Mouse (Mus musculus): ENCODE data around the gene Slc22a4. TPM values are rescaled to one million over a fixed set of nuclear protein-coding genes. Genes with fewer than 3 reads are reported as not detected.

The Slc22a4 gene
- total and polyA plus RNA-seq, 2 experiments from 2014 or later, result 7.8 to 8.3 TPM

- Histone ChIP-seq H3K4me1 (ENCODE audit: insufficient read depth, low read length) (peaks cover 3% of the 10 kb centered on the region; the same call in 1 of the 2 replicates), H3K27me3 (ENCODE audit: insufficient read depth, low read length) (no peaks in the 10 kb centered on the region), H3K4me2 (ENCODE audit: low read depth, low read length, poor library complexity, severe bottlenecking) (no peak overlapping the region), H3K36me3 (ENCODE audit: insufficient read depth, low read length) (no peaks in the 10 kb centered on the region), H3K9ac (replicated peaks; ENCODE audit: low read length, poor library complexity, severe bottlenecking) (no peak overlapping the region), H3K9me3 (ENCODE audit: low read length) (no peaks in the 10 kb centered on the region), H3K4me3 (ENCODE audit: low read depth, low read length) (no peak overlapping the region), H3K27ac (ENCODE audit: low read depth, low read length) (no peak overlapping the region)
- DNase-seq (ENCODE audit: low spot score) (no peak), ATAC-seq (ENCODE audit: low FRiP score) (no peak)
- 90% methylated on average over 12 of the region's 12 CpGs for WGBS
- TF ChIP-seq CTCF (IDR thresholded peaks at IDR 0.05), result no peak
Measured at GRCm38 (mm10) chr11:54065106-54065914, 37.4 kb upstream of the Slc22a4 start.

DNA sequence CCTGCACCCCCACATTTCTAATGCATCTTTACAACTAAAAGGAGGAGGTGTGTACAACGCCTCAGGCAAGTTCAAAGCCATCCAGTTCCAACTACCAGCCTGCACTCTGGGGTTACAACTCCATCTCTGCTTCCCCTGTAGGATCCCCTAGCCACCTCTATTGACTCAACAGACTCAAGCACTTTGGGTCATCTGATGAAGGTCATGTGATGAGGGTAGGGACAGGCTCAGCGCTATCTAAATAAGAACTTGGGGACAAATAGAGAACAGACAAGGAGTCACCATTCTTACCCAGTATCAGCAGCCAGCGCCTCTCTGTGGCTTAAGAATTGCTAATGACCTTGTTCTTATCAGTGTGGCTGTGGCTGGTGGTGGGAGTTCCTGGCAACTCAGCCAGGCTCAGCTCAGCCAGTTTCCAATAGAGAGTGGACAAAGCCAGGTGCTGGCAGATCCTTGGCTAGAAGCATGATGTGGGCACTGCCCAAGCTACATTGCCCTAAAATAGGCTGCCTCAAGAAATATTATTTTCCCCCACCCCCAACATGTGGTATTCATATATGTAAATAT, 36.6 kb upstream of the Slc22a4 start:
- Histone ChIP-seq H3K9ac (replicated peaks; ENCODE audit: low read length, poor library complexity, severe bottlenecking) (no peak overlapping the region), H3K36me3 (ENCODE audit: insufficient read depth, low read length) (no peaks in the 10 kb centered on the region), H3K9me3 (ENCODE audit: low read length) (no peaks in the 10 kb centered on the region), H3K4me3 (ENCODE audit: low read depth, low read length) (no peak overlapping the region), H3K27me3 (ENCODE audit: insufficient read depth, low read length) (no peaks in the 10 kb centered on the region), H3K4me1 (ENCODE audit: insufficient read depth, low read length) (peaks cover 3% of the 10 kb centered on the region; the same call in 1 of the 2 replicates), H3K4me2 (ENCODE audit: low read depth, low read length, poor library complexity, severe bottlenecking) (no peak overlapping the region), H3K27ac (ENCODE audit: low read depth, low read length) (no peak overlapping the region)
- ATAC-seq (ENCODE audit: low FRiP score), result no peak
- DNase-seq (ENCODE audit: low spot score), result no peak
- no peak for TF ChIP-seq CTCF (IDR thresholded peaks at IDR 0.05)
- 75% methylated on average over 3 of the region's 3 CpGs for WGBS

DNA sequence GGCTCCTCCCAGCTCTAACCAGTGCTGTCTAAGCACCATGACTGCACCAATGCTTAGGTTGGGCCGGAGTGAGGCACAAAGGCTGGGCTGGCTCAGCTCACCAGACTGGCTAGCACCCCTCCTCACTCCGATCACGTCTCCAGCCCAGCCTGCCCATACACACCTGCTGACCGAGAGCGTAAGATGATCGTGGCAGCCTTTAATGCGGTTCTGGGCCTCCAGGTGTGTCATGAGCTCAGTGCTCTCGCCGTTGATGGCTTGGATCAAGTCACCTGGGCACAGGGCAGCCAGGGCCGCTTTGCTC, 35.5 kb upstream of the Slc22a4 start:
- Histone ChIP-seq H3K27ac (ENCODE audit: low read depth, low read length) (no peak overlapping the region), H3K4me3 (ENCODE audit: low read depth, low read length) (no peak overlapping the region), H3K4me1 (ENCODE audit: insufficient read depth, low read length) (peaks cover under 1% of the 10 kb centered on the region), H3K4me2 (ENCODE audit: low read depth, low read length, poor library complexity, severe bottlenecking) (no peak overlapping the region), H3K9me3 (ENCODE audit: low read length) (no peaks in the 10 kb centered on the region), H3K9ac (replicated peaks; ENCODE audit: low read length, poor library complexity, severe bottlenecking) (no peak overlapping the region), H3K27me3 (ENCODE audit: insufficient read depth, low read length) (no peaks in the 10 kb centered on the region), H3K36me3 (ENCODE audit: insufficient read depth, low read length) (no peaks in the 10 kb centered on the region)
- TF ChIP-seq CTCF (IDR thresholded peaks at IDR 0.05), result no peak
- ATAC-seq (ENCODE audit: low FRiP score), result no peak
- WGBS, result 93% methylated on average over 10 of the region's 10 CpGs
- no peak for DNase-seq (ENCODE audit: low spot score)

DNA sequence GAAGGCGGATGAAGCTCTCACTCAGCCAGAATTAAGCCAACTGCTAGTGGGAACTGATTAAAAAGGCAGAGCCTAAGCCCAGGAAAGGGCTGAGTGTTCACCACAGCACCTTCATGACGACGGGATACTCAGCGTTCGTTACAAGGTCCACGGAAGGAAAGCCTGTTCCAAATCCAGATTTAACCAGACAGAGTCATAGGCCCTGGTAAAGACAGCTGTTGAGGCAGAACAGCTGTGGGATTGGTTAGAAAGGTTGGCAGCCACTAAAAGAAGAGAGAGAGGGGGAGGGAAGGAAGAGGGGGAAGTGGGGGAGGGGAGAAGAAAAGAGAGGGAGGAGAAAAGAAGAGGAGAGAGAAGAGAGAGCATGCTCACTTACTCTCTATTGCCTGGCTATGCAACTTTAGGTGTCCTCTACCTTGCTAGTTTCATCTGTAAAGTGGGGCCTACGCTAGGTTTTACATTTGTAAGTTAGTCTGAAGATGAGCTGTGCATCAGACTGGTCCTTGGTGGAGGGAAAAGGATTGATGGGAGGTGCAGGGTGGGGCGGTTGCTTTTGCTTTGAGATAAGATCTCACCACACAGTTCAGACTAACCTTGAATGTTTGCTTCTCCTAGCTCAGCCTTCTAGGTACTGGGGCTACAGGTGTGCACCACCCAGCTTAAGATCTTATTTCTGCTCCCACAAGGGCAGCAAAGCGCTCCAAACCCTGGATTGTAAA, 35.0 kb upstream of the Slc22a4 start:
- H3K27ac ChIP-seq (ENCODE audit: low read depth, low read length), result no peak overlapping the region
- no peaks in the 10 kb centered on the region for H3K36me3 ChIP-seq (ENCODE audit: insufficient read depth, low read length)
- no peak overlapping the region for H3K4me2 ChIP-seq (ENCODE audit: low read depth, low read length, poor library complexity, severe bottlenecking)
- H3K9ac ChIP-seq (replicated peaks; ENCODE audit: low read length, poor library complexity, severe bottlenecking), result no peak overlapping the region
- no peak overlapping the region for H3K4me3 ChIP-seq (ENCODE audit: low read depth, low read length)
- no peak for DNase-seq (ENCODE audit: low spot score)
- H3K4me1 ChIP-seq (ENCODE audit: insufficient read depth, low read length), result no peaks in the 10 kb centered on the region; the same call in none of the 2 replicates
- ATAC-seq (ENCODE audit: low FRiP score), result no peak
- 76% methylated on average over 9 of the region's 9 CpGs for WGBS
- no peaks in the 10 kb centered on the region for H3K9me3 ChIP-seq (ENCODE audit: low read length)
- no peaks in the 10 kb centered on the region for H3K27me3 ChIP-seq (ENCODE audit: insufficient read depth, low read length)
- no peak for TF ChIP-seq CTCF (IDR thresholded peaks at IDR 0.05)

DNA sequence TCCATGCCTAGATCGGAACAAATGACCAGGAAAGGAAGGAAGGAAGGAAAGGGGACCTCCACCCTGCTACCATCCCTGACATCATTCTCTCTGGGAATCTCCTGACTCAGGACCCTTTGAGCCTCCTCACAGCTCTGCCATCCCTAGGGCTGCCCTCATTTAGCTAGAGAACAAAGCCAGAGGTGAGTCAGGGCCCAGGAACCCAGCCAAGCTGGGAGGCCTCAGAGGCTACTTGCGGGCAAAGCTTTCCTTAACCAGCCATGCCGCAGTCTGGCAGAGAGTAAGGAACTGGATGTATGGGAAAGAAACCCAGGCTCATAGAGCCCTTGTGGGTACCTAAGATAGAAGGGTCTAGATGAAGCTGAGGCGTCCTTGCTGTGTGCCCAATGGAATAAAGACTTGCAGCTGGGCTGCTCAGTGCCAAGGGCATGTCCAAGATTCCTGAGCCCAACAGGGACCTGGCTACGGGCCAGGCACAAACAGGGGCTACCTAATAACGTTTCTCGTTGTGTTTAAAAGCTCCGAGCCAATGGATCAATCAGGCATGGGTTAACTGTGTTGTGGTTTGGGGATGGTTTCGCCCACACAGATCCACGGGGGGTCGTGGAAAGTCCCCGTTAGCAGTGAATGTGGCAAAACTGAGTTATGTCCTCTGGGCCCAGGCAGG, 34.3 kb upstream of the Slc22a4 start:
- Histone ChIP-seq H3K4me3 (ENCODE audit: low read depth, low read length) (no peak overlapping the region), H3K36me3 (ENCODE audit: insufficient read depth, low read length) (no peaks in the 10 kb centered on the region), H3K27me3 (ENCODE audit: insufficient read depth, low read length) (no peaks in the 10 kb centered on the region), H3K4me2 (ENCODE audit: low read depth, low read length, poor library complexity, severe bottlenecking) (no peak overlapping the region), H3K4me1 (ENCODE audit: insufficient read depth, low read length) (no peaks in the 10 kb centered on the region; the same call in none of the 2 replicates), H3K27ac (ENCODE audit: low read depth, low read length) (no peak overlapping the region), H3K9me3 (ENCODE audit: low read length) (no peaks in the 10 kb centered on the region), H3K9ac (replicated peaks; ENCODE audit: low read length, poor library complexity, severe bottlenecking) (no peak overlapping the region)
- TF ChIP-seq CTCF (IDR thresholded peaks at IDR 0.05), result no peak
- 69% methylated on average over 12 of the region's 12 CpGs for WGBS
- DNase-seq (ENCODE audit: low spot score), result peak; percentile 51
- no peak for ATAC-seq (ENCODE audit: low FRiP score)

All from midbrain, postnatal 0 days (tissue).